Mouse (Mus musculus): ENCODE measurements around the gene Pgap1. TPM values are rescaled to one million over a fixed set of nuclear protein-coding genes. Genes with fewer than 3 reads are reported as not detected.

Gene Pgap1
- polyA plus RNA-seq, 1 experiment, result 2.4 TPM

DNA sequence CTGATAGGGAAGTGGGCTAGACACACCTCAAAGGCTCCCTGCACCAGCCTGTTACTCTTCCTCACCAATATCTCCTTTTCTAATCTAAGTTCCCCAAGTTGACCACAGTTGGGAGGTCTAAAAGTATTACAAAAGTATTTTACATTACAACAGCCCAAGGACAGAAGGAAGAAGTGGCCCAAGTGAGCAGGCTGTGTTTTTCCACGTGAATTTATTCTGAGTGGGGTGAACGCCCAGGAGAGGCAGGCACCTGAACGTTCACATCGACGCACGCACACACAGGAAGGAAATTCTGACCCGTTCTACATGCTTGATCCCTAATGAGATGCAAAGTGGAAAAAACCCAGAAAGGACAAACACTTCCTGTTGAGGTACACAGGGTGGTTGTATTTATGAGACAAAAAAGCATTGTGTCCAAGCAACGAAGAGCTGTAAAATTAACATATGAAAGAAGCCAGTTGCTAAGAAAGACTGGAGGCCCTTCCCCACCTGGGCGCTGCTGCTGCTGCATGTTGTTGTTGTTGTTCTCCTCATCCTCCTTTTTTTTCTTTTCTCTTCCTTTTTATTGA is 27.9 kb upstream of the Pgap1 start:
- no peak for TF ChIP-seq POLR2A (IDR thresholded peaks at IDR 0.05; ENCODE audit: borderline replicate concordance, control insufficient read depth, low read depth, low read length)
- TF ChIP-seq CTCF (IDR thresholded peaks at IDR 0.05; ENCODE audit: control insufficient read depth, insufficient read depth, low read length), result no peak
- H3K4me1 ChIP-seq (ENCODE audit: control insufficient read depth, insufficient read depth, low read length), result peaks cover 2% of the 10 kb centered on the region; the same call in 1 of the 2 replicates
- 3% methylated on average over 9 of the region's 9 CpGs for WGBS
- H3K4me3 ChIP-seq (replicated peaks; ENCODE audit: control insufficient read depth, low read depth, low read length), result no peak overlapping the region
- peak overlapping the region; percentile 72; the same call in 1 of the 2 replicates for H3K27ac ChIP-seq (ENCODE audit: control insufficient read depth, insufficient read depth, low read depth, low read length, poor library complexity)

DNA sequence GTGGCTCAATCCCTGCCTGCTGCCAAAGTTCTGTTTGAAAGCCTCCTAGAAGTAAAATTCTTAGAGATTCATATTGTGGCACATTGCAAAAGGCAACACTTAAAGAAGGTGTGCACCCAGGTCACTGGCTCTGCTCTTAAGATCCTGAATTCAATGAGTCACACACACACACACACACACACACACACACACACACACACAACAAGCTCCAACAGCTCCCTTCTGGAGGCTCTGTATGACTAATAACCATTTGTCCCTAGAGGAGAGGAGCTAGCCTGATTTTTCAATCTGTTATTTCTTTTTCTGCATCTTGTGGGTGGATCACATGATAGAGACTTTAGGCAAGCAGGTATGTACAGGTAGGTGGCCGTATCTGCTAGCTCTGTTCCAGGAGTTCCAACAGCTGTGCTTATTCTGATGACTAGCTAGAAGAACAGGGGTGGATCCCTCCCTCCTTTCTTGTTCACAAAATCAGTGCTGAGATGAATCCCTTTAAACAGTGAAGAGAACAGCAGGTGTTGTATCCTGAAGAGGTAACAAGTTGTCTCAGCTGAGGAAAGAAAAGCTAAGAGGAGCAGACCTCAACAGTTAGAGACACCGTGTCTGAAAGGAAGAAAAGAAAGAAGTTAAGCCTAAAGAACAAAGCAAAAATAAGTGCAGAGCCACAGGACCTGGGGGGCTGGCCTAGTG is 27.2 kb upstream of the Pgap1 start:
- Histone ChIP-seq H3K4me1 (ENCODE audit: control insufficient read depth, insufficient read depth, low read length) (peaks cover 2% of the 10 kb centered on the region; the same call in 1 of the 2 replicates), H3K4me3 (replicated peaks; ENCODE audit: control insufficient read depth, low read depth, low read length) (no peak overlapping the region), H3K27ac (ENCODE audit: control insufficient read depth, insufficient read depth, low read depth, low read length, poor library complexity) (peak overlapping the region; percentile 72; the same call in 1 of the 2 replicates)
- TF ChIP-seq POLR2A (IDR thresholded peaks at IDR 0.05; ENCODE audit: borderline replicate concordance, control insufficient read depth, low read depth, low read length) (no peak), CTCF (IDR thresholded peaks at IDR 0.05; ENCODE audit: control insufficient read depth, insufficient read depth, low read length) (no peak)
- whole genome bisulfite sequencing, result 32% methylated on average over 2 of the region's 2 CpGs

DNA sequence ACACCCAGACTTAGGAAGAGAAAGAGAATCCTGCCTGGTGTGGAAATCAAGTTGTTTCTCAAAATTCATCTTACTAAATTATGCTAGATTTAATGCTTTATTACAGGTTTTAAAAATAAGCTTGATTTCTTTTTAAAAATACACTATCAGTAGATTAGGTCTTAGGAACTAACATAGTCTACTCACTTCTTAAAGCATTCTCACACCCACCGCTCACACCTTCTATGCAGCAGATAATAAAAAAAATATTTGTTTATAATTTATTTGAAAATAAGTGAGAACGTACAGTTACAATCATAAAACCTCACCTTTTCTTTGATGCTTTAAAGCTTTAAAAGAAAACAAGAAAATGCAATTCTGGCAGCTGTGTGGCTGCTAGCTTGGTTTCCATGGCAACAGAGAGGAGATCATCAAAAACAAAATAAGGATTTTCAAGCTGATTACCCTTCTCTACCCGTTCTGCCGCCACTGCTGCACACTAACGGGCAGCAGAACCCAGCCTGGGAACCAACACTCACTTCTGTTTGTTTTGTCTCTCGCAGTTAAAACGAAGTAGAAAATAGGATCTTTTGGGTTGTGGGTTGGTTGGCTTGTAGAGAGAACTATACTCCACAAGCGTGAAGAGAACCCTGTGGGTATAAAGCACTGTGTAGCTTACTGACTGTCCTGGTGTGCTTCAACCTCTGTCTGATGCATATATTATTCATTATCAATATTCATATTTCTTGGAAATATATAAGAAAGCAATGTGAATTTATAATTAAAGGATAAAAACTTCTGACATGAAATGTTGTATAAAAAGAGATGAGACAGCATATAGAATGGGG is 21.1 kb upstream of the Pgap1 start:
- H3K4me3 ChIP-seq (replicated peaks; ENCODE audit: control insufficient read depth, low read depth, low read length), result no peak overlapping the region
- no peaks in the 10 kb centered on the region for H3K4me1 ChIP-seq (ENCODE audit: control insufficient read depth, insufficient read depth, low read length)
- H3K27ac ChIP-seq (ENCODE audit: control insufficient read depth, insufficient read depth, low read depth, low read length, poor library complexity), result no peak overlapping the region
- no peak for TF ChIP-seq CTCF (IDR thresholded peaks at IDR 0.05; ENCODE audit: control insufficient read depth, insufficient read depth, low read length)
- no peak for TF ChIP-seq POLR2A (IDR thresholded peaks at IDR 0.05; ENCODE audit: borderline replicate concordance, control insufficient read depth, low read depth, low read length)
- WGBS, result 76% methylated on average over 8 of the region's 8 CpGs

DNA sequence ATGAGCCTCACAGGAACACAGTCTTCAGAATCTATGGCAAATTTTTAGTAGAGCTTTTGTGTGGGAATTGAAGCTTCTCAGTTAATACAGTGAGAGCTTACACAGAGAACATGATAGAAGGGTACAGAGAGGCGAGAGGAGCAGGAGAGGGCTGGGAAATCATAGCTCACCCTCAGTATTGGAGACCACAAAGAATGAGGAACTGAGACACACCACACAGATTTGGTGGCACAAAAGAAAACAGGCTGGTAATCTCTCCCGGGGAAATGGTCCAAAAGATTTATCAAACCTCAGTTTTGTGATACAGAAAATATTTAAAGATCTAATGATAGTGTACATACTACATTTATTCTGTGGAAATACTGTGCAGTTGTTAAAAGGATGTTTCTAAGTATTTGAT is 11.6 kb upstream of the Pgap1 start:
- TF ChIP-seq CTCF (IDR thresholded peaks at IDR 0.05; ENCODE audit: control insufficient read depth, insufficient read depth, low read length) (no peak), POLR2A (IDR thresholded peaks at IDR 0.05; ENCODE audit: borderline replicate concordance, control insufficient read depth, low read depth, low read length) (no peak)
- Histone ChIP-seq H3K27ac (ENCODE audit: control insufficient read depth, insufficient read depth, low read depth, low read length, poor library complexity) (no peak overlapping the region), H3K4me1 (ENCODE audit: control insufficient read depth, insufficient read depth, low read length) (no peaks in the 10 kb centered on the region; the same call in 1 of the 2 replicates), H3K4me3 (replicated peaks; ENCODE audit: control insufficient read depth, low read depth, low read length) (no peak overlapping the region)
- WGBS, result 4% methylated on average over 2 of the region's 2 CpGs

DNA sequence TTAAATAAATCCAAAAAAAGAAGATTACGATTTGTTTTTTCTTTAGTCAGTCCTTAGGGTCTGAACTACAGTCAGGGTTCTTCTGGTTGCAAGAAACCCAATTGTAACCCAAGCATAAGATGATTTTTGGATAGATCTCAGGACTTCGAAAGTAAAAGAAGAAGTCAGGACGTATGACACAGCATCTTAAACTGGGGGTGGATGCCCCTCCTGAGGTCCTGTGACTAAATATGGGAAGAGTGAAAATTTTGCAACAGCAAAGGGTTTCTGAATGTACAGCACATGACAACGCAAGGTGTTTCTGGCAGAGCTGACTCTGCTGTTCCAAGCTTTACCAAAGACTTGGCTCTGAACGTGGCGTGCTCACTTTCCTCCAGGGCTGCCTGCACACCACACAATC is 6.4 kb upstream of the Pgap1 start:
- Histone ChIP-seq H3K4me3 (replicated peaks; ENCODE audit: control insufficient read depth, low read depth, low read length) (no peak overlapping the region), H3K4me1 (ENCODE audit: control insufficient read depth, insufficient read depth, low read length) (no peaks in the 10 kb centered on the region; the same call in 1 of the 2 replicates), H3K27ac (ENCODE audit: control insufficient read depth, insufficient read depth, low read depth, low read length, poor library complexity) (no peak overlapping the region)
- WGBS, result 32% methylated on average over 6 of the region's 6 CpGs
- TF ChIP-seq POLR2A (IDR thresholded peaks at IDR 0.05; ENCODE audit: borderline replicate concordance, control insufficient read depth, low read depth, low read length) (no peak), CTCF (IDR thresholded peaks at IDR 0.05; ENCODE audit: control insufficient read depth, insufficient read depth, low read length) (no peak)

DNA sequence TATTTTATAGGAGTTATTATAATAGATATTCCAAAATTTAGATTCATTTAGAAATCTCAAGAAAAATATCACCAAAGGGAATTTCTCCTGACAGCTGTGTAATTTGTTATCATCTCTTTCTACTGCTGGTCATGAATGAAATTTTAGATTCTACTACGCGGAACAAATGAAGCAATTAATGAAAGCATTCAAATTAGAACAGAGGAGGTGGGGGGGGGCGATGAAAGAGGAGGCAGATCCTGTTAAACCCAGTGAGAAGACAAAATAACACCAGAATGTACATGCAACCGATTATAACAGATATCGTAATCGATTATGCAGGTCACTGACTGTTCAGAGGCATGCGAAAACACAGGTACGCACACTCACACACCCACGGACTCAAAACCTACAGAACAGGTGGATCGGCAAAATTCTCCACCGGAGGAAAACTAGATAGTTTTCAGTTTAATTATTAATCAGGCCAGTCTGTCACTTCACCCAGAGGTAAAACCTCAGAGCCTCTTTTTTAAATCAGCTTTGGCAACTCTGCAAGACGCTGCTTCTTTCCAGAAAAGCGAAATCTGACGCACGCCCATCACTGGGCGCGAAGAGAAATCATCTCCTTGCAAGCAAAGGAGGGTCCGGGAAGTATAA is 780 bp downstream of the Pgap1 start:
- H3K27ac ChIP-seq (ENCODE audit: control insufficient read depth, insufficient read depth, low read depth, low read length, poor library complexity), result peak overlapping the region; percentile 32; the same call in 1 of the 2 replicates
- peak overlapping the region; percentile 88 for H3K4me3 ChIP-seq (replicated peaks; ENCODE audit: control insufficient read depth, low read depth, low read length)
- H3K4me1 ChIP-seq (ENCODE audit: control insufficient read depth, insufficient read depth, low read length), result no peaks in the 10 kb centered on the region; the same call in 1 of the 2 replicates
- TF ChIP-seq POLR2A (IDR thresholded peaks at IDR 0.05; ENCODE audit: borderline replicate concordance, control insufficient read depth, low read depth, low read length) (no peak), CTCF (IDR thresholded peaks at IDR 0.05; ENCODE audit: control insufficient read depth, insufficient read depth, low read length) (no peak)
- 14% methylated on average over 18 of the region's 18 CpGs for WGBS

DNA sequence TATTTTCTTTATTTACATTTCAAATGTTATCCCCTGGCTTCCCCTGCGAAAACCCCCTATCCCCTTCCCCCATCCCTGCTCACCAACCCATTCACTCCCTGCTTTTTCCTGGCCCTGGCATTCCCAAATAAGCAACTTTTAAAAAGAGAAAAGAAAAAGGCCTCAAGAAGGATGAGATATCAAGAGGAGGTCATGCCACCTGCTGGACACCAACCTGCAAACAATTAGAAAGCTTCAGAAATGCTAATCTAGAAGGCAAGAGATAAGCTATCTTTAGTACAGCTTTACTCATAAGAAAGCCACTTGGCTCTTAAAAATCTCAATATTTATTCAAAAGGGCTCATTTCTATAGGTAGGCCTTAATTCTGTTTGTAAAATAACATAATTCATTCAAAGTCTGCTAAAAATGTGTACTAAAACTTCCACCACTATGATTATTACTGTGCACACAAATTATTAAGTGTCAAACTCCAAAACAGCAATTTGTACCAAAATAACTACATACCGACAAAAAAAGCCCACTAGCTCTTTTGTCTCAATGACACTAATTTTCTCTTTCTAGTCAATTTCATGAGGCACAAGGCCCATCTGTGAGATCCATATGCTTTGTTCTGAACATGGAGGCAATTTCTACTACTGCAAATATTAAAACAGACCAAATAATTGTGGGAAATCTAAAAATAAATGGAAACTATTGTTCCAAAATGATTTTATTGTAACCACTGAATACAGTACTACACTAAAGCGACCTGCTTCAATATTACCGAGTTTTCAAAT is 1.9 kb downstream of the Pgap1 start:
- 74% methylated on average over 4 of the region's 4 CpGs for WGBS
- H3K4me3 ChIP-seq (replicated peaks; ENCODE audit: control insufficient read depth, low read depth, low read length), result no peak overlapping the region
- no peaks in the 10 kb centered on the region; the same call in 1 of the 2 replicates for H3K4me1 ChIP-seq (ENCODE audit: control insufficient read depth, insufficient read depth, low read length)
- no peak for TF ChIP-seq CTCF (IDR thresholded peaks at IDR 0.05; ENCODE audit: control insufficient read depth, insufficient read depth, low read length)
- TF ChIP-seq POLR2A (IDR thresholded peaks at IDR 0.05; ENCODE audit: borderline replicate concordance, control insufficient read depth, low read depth, low read length), result no peak
- no peak overlapping the region for H3K27ac ChIP-seq (ENCODE audit: control insufficient read depth, insufficient read depth, low read depth, low read length, poor library complexity)
